Comparison of ENCODE assay signal across 14 mouse cellular contexts in the genomic region with DNA sequence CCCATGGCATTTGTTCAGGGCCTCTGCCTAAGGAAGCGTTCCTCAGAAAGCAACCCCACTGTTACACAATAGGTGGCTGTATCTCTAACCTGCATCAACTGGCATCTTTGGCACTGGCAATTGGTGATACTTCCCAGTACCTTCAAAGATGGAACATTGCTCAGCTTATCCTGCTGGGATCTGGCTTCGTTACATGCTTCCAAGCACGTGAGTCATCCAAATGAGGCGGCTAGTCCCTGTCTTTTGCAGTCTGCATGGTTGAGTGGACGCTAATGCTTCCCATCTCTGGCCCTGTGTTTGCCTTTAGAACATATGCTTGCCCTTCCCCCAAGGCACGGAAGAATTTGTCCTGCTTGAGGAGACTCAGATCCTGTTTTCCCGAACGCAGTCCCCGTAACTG.
DNase-seq lines count a peak whose midpoint lies in the region; ATAC-seq and TF ChIP-seq lines count a peak whose summit lies in the region.
"Had no signal": no experiment of that assay in that cellular context is flagged by ENCODE, and none has a peak within 500 bp of the region (broad histone marks: within the 10 kb centered on the region; RNA-seq: fewer than 3 reads in every experiment).

No protein-coding gene starts in this region.

- H3K9me3 ChIP-seq in hindbrain, embryonic 15.5 days: no peaks in the 10 kb centered on the region; the same call in 1 of the 2 replicates
- 0 out of 2 replicates have a peak, but pooled peaks cover 3% of the 10 kb centered on the region for H3K9me3 ChIP-seq in hindbrain, embryonic 14.5 days (ENCODE audit: control insufficient read depth, low read length)
- 0 out of 2 replicates have a peak, but pooled peaks cover 10% of the 10 kb centered on the region for H3K9me3 ChIP-seq in embryonic facial prominence, embryonic 14.5 days (ENCODE audit: control insufficient read depth, low read length)
- H3K9me3 ChIP-seq: limb, embryonic 13.5 days; lung, embryonic 15.5 days had no signal

- no peak overlapping the region for H3K4me2 ChIP-seq in hindbrain, embryonic 15.5 days
- H3K4me2 ChIP-seq in hindbrain, embryonic 14.5 days (replicated peaks): no peak overlapping the region
- no peak overlapping the region for H3K4me2 ChIP-seq in embryonic facial prominence, embryonic 14.5 days (ENCODE audit: low read depth, low read length)
- H3K4me2 ChIP-seq: limb, embryonic 13.5 days; lung, embryonic 15.5 days had no signal

- no peak for TF ChIP-seq CTCF in Patski (IDR thresholded peaks at IDR 0.05)

- CTCF ChIA-PET in Patski (lab: Charles Lee): interaction anchor here (0.8 to 1.2 kb wide), 2 partner anchors 8 to 11 kb away, joined by 3 to 5 read pairs; no protein-coding TSS in a partner anchor

- no peak overlapping the region for H3K27ac ChIP-seq in hindbrain, embryonic 15.5 days (replicated peaks)
- no peak overlapping the region for H3K27ac ChIP-seq in hindbrain, embryonic 14.5 days
- no peak overlapping the region for H3K27ac ChIP-seq in embryonic facial prominence, embryonic 14.5 days (replicated peaks; ENCODE audit: low read depth, low read length)
- H3K27ac ChIP-seq: limb, embryonic 13.5 days; lung, embryonic 15.5 days had no signal

- peak; percentile 76 for ATAC-seq in hindbrain, embryonic 15.5 days (ENCODE audit: low FRiP score, low read depth)
- ATAC-seq in hindbrain, embryonic 14.5 days (ENCODE audit: low FRiP score): no peak
- ATAC-seq in Patski: peak; percentile 97
- peak; percentile 22; the same call in 1 of the 2 replicates for ATAC-seq in embryonic facial prominence, embryonic 14.5 days (ENCODE audit: low read depth)
- ATAC-seq in erythroid progenitor cell, adult 5-6 weeks (replicated peaks; ENCODE audit: low FRiP score, poor library complexity, severe bottlenecking): no peak
- ATAC-seq: forebrain, embryonic 14.5 days had no signal

- H3K4me1 ChIP-seq in hindbrain, embryonic 15.5 days (replicated peaks): peaks cover 16% of the 10 kb centered on the region
- H3K4me1 ChIP-seq in hindbrain, embryonic 14.5 days (replicated peaks; ENCODE audit: control insufficient read depth, insufficient read depth, low read length): peaks cover 5% of the 10 kb centered on the region; the same call in 1 of the 2 replicates
- peaks cover 10% of the 10 kb centered on the region; the same call in 1 of the 2 replicates for H3K4me1 ChIP-seq in embryonic facial prominence, embryonic 14.5 days (ENCODE audit: control insufficient read depth, insufficient read depth, low read length)
- H3K4me1 ChIP-seq: lung, embryonic 15.5 days had no signal

- no peak for DNase-seq in hindbrain, embryonic 14.5 days (ENCODE audit: low spot score)
- DNase-seq in Patski (ENCODE audit: low read depth, low spot score) (peak; percentile 91), MN1 (ENCODE audit: low spot score) (no peak)
- peak; percentile 88 for DNase-seq in cerebellum, adult 9-10 months
- DNase-seq in embryonic facial prominence, embryonic 14.5 days (ENCODE audit: low spot score): peak; percentile 78
- no peak for DNase-seq in urinary bladder, postnatal 10 days (ENCODE audit: low spot score)
- DNase-seq: heart, adult 11 months; heart, postnatal 36 days; thymus, postnatal 4 days had no signal

- H3K27me3 ChIP-seq in hindbrain, embryonic 15.5 days: no peaks in the 10 kb centered on the region
- no peaks in the 10 kb centered on the region for H3K27me3 ChIP-seq in hindbrain, embryonic 14.5 days (ENCODE audit: control insufficient read depth, insufficient read depth, low read length)
- no peaks in the 10 kb centered on the region for H3K27me3 ChIP-seq in Patski
- H3K27me3 ChIP-seq in embryonic facial prominence, embryonic 14.5 days (replicated peaks; ENCODE audit: control insufficient read depth, insufficient read depth, low read length): no peaks in the 10 kb centered on the region
- H3K27me3 ChIP-seq: limb, embryonic 13.5 days; lung, embryonic 15.5 days had no signal

- in situ Hi-C loops in Patski (cut with MboI; ENCODE audit: low pct_unique_long_range_greater_than_20kb): loop anchor here (10.0 kb wide), 1 partner anchor 526 kb away; no protein-coding TSS in a partner anchor

- H3K4me3 ChIP-seq in hindbrain, embryonic 15.5 days: no peak overlapping the region
- no peak overlapping the region for H3K4me3 ChIP-seq in hindbrain, embryonic 14.5 days (replicated peaks; ENCODE audit: low read length)
- H3K4me3 ChIP-seq in embryonic facial prominence, embryonic 14.5 days (ENCODE audit: low read depth, low read length): no peak overlapping the region
- H3K4me3 ChIP-seq: limb, embryonic 13.5 days; lung, embryonic 15.5 days had no signal

- no peak overlapping the region for H3K9ac ChIP-seq in hindbrain, embryonic 15.5 days
- no peak overlapping the region for H3K9ac ChIP-seq in hindbrain, embryonic 14.5 days
- no peak overlapping the region for H3K9ac ChIP-seq in embryonic facial prominence, embryonic 14.5 days (ENCODE audit: low read depth, low read length)
- H3K9ac ChIP-seq: limb, embryonic 13.5 days; lung, embryonic 15.5 days had no signal

- H3K36me3 ChIP-seq in hindbrain, embryonic 15.5 days: no peaks in the 10 kb centered on the region
- H3K36me3 ChIP-seq in hindbrain, embryonic 14.5 days (replicated peaks; ENCODE audit: control insufficient read depth, insufficient read depth): no peaks in the 10 kb centered on the region
- no peaks in the 10 kb centered on the region for H3K36me3 ChIP-seq in embryonic facial prominence, embryonic 14.5 days (ENCODE audit: control insufficient read depth, insufficient read depth, low read length)
- H3K36me3 ChIP-seq: limb, embryonic 13.5 days; lung, embryonic 15.5 days had no signal

- POLR2A ChIA-PET in Patski (lab: Charles Lee): no interaction called here

- 46% methylated on average over 9 of the region's 9 CpGs for WGBS in hindbrain, embryonic 15.5 days
- WGBS in hindbrain, embryonic 14.5 days: 46% methylated on average over 9 of the region's 9 CpGs
- WGBS in embryonic facial prominence, embryonic 14.5 days: 51% methylated on average over 9 of the region's 9 CpGs

Comparison
In these comparisons a context has a peak if more than half of its experiments do, and no peak if none do; other contexts are left out.
1. ATAC-seq: peak in hindbrain, embryonic 15.5 days (single experiment), Patski (single experiment) and embryonic facial prominence, embryonic 14.5 days (single experiment); none in hindbrain, embryonic 14.5 days (single experiment) and erythroid progenitor cell, adult 5-6 weeks (single experiment).
2. DNase-seq: peak in Patski (single experiment), cerebellum, adult 9-10 months (single experiment) and embryonic facial prominence, embryonic 14.5 days (single experiment); none in hindbrain, embryonic 14.5 days (single experiment), MN1 (single experiment) and urinary bladder, postnatal 10 days (single experiment).